Mouse (Mus musculus): ENCODE results near the gene Taar3. TPM values are rescaled to one million over a fixed set of nuclear protein-coding genes. Genes with fewer than 3 reads are reported as not detected.

Gene Taar3
- total RNA-seq, 4 experiments from 2014 or later, result not detected

- no peak for DNase-seq (ENCODE audit: low spot score in 2 of 2)
Observed at GRCm38 (mm10) chr10:23999639-24000038, 50.3 kb downstream of the Taar3 start, which contains the start of gene Taar7b. Gene Taar7b, plus strand, starts transcription at chr10:23999939.

Other genes with a start within 250 kb of the Taar3 start
- gene Rps12, start 162.3 kb upstream of the Taar3 start, total RNA-seq (2022), result 100 to 1,000 TPM; 157 to 280 (median 225) TPM
- gene Slc18b1, start 152.6 kb upstream of the Taar3 start, total RNA-seq (2022), result 10 to 100 TPM; 24.2 to 37.6 (median 28.5) TPM
- gene Vnn3, start 98.1 kb upstream of the Taar3 start, total RNA-seq (2022), result under 1 TPM in 1 of 4 experiments, not detected in 3; 0.40 TPM
- under 1 TPM in 2 of 4 experiments, not detected in 2; 0.15 to 0.34 TPM for gene Vnn1, start 54.9 kb upstream of the Taar3 start, total RNA-seq (2022)
- not detected for gene Taar1, start 29.2 kb upstream of the Taar3 start, total RNA-seq (2022)
- not detected for gene Taar2, start 11.0 kb upstream of the Taar3 start, total RNA-seq (2022)
- gene Taar4, start 10.9 kb downstream of the Taar3 start, total RNA-seq (2022), result not detected
- not detected for gene Taar5, start 21.1 kb downstream of the Taar3 start, total RNA-seq (2022)
- gene Taar6, start 36.1 kb downstream of the Taar3 start, total RNA-seq (2022), result not detected
- gene Taar7a, start 43.9 kb downstream of the Taar3 start, total RNA-seq (2022), result not detected
- not detected for gene Taar7b, start 50.4 kb downstream of the Taar3 start, total RNA-seq (2022)
- not detected for gene Taar7d, start 77.7 kb downstream of the Taar3 start, total RNA-seq (2022)
- gene Taar7e, start 88.1 kb downstream of the Taar3 start, total RNA-seq (2022), result not detected
- gene Taar7f, start 100.0 kb downstream of the Taar3 start, total RNA-seq (2022), result not detected
- not detected for gene Taar8a, start 126.9 kb downstream of the Taar3 start, total RNA-seq (2022)
- not detected for gene Taar8b, start 142.7 kb downstream of the Taar3 start, total RNA-seq (2022)
- not detected for gene Taar8c, start 152.4 kb downstream of the Taar3 start, total RNA-seq (2022)
- gene Taar9, start 160.0 kb downstream of the Taar3 start, total RNA-seq (2022), result not detected
- gene Stx7, start 199.7 kb downstream of the Taar3 start, total RNA-seq (2022), result 100 to 1,000 TPM; 127 to 149 (median 139) TPM

All from left cerebral cortex, adult 8-10 months (tissue).